Comparison of ENCODE assay signal across 26 mouse cellular contexts in genomic region chr5:65150376-65150955, GRCm38 (mm10). TPM values are rescaled to one million over a fixed set of nuclear protein-coding genes. Genes with fewer than 3 reads are reported as not detected.
DNase-seq lines count a peak whose midpoint lies in the region; ATAC-seq and TF ChIP-seq lines count a peak whose summit lies in the region.
"Had no signal": no experiment of that assay in that cellular context is flagged by ENCODE, and none has a peak within 500 bp of the region (broad histone marks: within the 10 kb centered on the region; RNA-seq: fewer than 3 reads in every experiment).

No protein-coding gene starts in this region.

- H3K79me2 ChIP-seq in liver, adult 2 months (ENCODE audit: control insufficient read depth, insufficient read depth, low read length): no peaks in the 10 kb centered on the region

- H3K36me3 ChIP-seq in kidney, adult 2 months (ENCODE audit: control insufficient read depth, insufficient read depth, low read length): no peaks in the 10 kb centered on the region; the same call in 1 of the 2 replicates
- peaks cover 9% of the 10 kb centered on the region; the same call in 1 of the 2 replicates for H3K36me3 ChIP-seq in liver, adult 2 months (ENCODE audit: control insufficient read depth, insufficient read depth, low read length)
- peaks cover 18% of the 10 kb centered on the region for H3K36me3 ChIP-seq in lung, embryonic 16.5 days (ENCODE audit: control insufficient read depth, insufficient read depth, low read length)

- 53% methylated on average over 8 of the region's 8 CpGs for WGBS in kidney, adult 2 months
- WGBS in liver, adult 2 months: 29% methylated on average over 8 of the region's 8 CpGs
- 57% methylated on average over 8 of the region's 8 CpGs for WGBS in lung, embryonic 16.5 days
- 70% methylated on average over 8 of the region's 8 CpGs for WGBS in lung, adult 2 months

- H3K27ac ChIP-seq in kidney, adult 2 months (ENCODE audit: insufficient read depth, low read depth, low read length): peak overlapping the region; percentile 93
- H3K27ac ChIP-seq in liver, adult 2 months (replicated peaks; ENCODE audit: insufficient read depth, low read depth, low read length): peak overlapping the region; percentile 81
- no peak overlapping the region for H3K27ac ChIP-seq in lung, embryonic 16.5 days (ENCODE audit: low read length)
- H3K27ac ChIP-seq: embryonic facial prominence, embryonic 12.5 days; embryonic facial prominence, embryonic 15.5 days; gastrocnemius, adult 2 months; hindbrain, embryonic 12.5 days had no signal

- DNase-seq in kidney, adult 2 months: peak; percentile 71
- DNase-seq in kidney, postnatal 25 days: no peak
- peak; percentile 90 for DNase-seq in liver, adult 2 months (ENCODE audit: extremely low read depth, low read depth, low spot score)
- DNase-seq in liver: no peak
- DNase-seq in lung, adult 2 months: no peak
- DNase-seq: adrenal gland, adult 2 months; adrenal gland, postnatal 14 days; cerebellum, adult 11 months; cerebellum, adult 2 months; cerebellum, adult 9-11 months; cerebellum, postnatal 25 days; forebrain, postnatal 0 days; gastrocnemius, adult 2 months; gastrocnemius, postnatal 14 days; heart, adult 11 months had no signal

- ATAC-seq in lung, embryonic 16.5 days (ENCODE audit: low read depth): peak; percentile 85
- ATAC-seq: CD4-positive, CD25-positive, alpha-beta regulatory T cell, adult 4 months; forebrain, embryonic 14.5 days; forebrain, postnatal 0 days had no signal

- H3K4me1 ChIP-seq in kidney, adult 2 months (ENCODE audit: control insufficient read depth, insufficient read depth, low read length): peaks cover 16% of the 10 kb centered on the region
- peaks cover 19% of the 10 kb centered on the region for H3K4me1 ChIP-seq in liver, adult 2 months (ENCODE audit: control insufficient read depth, insufficient read depth, low read length)
- H3K4me1 ChIP-seq in lung, embryonic 16.5 days (replicated peaks; ENCODE audit: control insufficient read depth, insufficient read depth, low read length): no peaks in the 10 kb centered on the region; the same call in 1 of the 2 replicates
- H3K4me1 ChIP-seq in lung, adult 2 months (ENCODE audit: control insufficient read depth, insufficient read depth, low read length): peaks cover 8% of the 10 kb centered on the region
- H3K4me1 ChIP-seq: embryonic facial prominence, embryonic 12.5 days; embryonic facial prominence, embryonic 15.5 days; hindbrain, embryonic 12.5 days had no signal

- H3K4me3 ChIP-seq in kidney, adult 2 months (ENCODE audit: insufficient read depth, low read depth, low read length): no peak overlapping the region
- no peak overlapping the region for H3K4me3 ChIP-seq in liver, adult 2 months (ENCODE audit: insufficient read depth, low read depth, low read length)
- no peak overlapping the region for H3K4me3 ChIP-seq in lung, embryonic 16.5 days (ENCODE audit: low read length)
- no peak overlapping the region for H3K4me3 ChIP-seq in lung, adult 2 months (replicated peaks; ENCODE audit: extremely low read depth, low read depth, low read length)
- H3K4me3 ChIP-seq: embryonic facial prominence, embryonic 12.5 days; embryonic facial prominence, embryonic 15.5 days; gastrocnemius, adult 2 months; hindbrain, embryonic 12.5 days had no signal

- no peaks in the 10 kb centered on the region for H3K27me3 ChIP-seq in kidney, adult 2 months (replicated peaks; ENCODE audit: control insufficient read depth, insufficient read depth, low read length)
- H3K27me3 ChIP-seq in liver, adult 2 months (ENCODE audit: control insufficient read depth, insufficient read depth, low read length): no peaks in the 10 kb centered on the region
- no peaks in the 10 kb centered on the region for H3K27me3 ChIP-seq in lung, embryonic 16.5 days (ENCODE audit: control insufficient read depth, insufficient read depth, low read depth, low read length)
- H3K27me3 ChIP-seq: embryonic facial prominence, embryonic 12.5 days; embryonic facial prominence, embryonic 15.5 days; hindbrain, embryonic 12.5 days had no signal

- no peak overlapping the region for H3K4me2 ChIP-seq in lung, embryonic 16.5 days (ENCODE audit: low read depth, low read length)
- H3K4me2 ChIP-seq: embryonic facial prominence, embryonic 12.5 days; embryonic facial prominence, embryonic 15.5 days; heart, embryonic 11.5 days; hindbrain, embryonic 12.5 days had no signal

- no peak overlapping the region for H3K9ac ChIP-seq in liver, adult 2 months (ENCODE audit: low read depth, low read length)
- no peak overlapping the region for H3K9ac ChIP-seq in lung, embryonic 16.5 days (ENCODE audit: low read length)
- H3K9ac ChIP-seq: embryonic facial prominence, embryonic 12.5 days; embryonic facial prominence, embryonic 15.5 days; forebrain, postnatal 0 days; hindbrain, embryonic 12.5 days had no signal

- TF ChIP-seq POLR2A in kidney, adult 2 months (IDR thresholded peaks at IDR 0.05; ENCODE audit: low read depth, low read length): no peak
- no peak for TF ChIP-seq POLR2A in liver, adult 2 months (IDR thresholded peaks at IDR 0.05; ENCODE audit: extremely low read depth, insufficient read depth, low read length)
- no peak for TF ChIP-seq POLR2A in lung, adult 2 months (IDR thresholded peaks at IDR 0.05; ENCODE audit: borderline replicate concordance, extremely low read depth, low read depth, low read length)

- TF ChIP-seq CTCF in kidney, adult 2 months (conservative IDR thresholded peaks at IDR 0.05; ENCODE audit: insufficient read depth, insufficient read length, low read depth, low read length): no peak
- TF ChIP-seq CTCF in liver, adult 2 months (IDR thresholded peaks at IDR 0.05; ENCODE audit: low read depth, low read length): no peak
- TF ChIP-seq CTCF in lung, adult 2 months (IDR thresholded peaks at IDR 0.05; ENCODE audit: insufficient read depth, low read length): no peak

- no peaks in the 10 kb centered on the region for H3K9me3 ChIP-seq in lung, embryonic 16.5 days (ENCODE audit: control insufficient read depth, low read length)
- H3K9me3 ChIP-seq: embryonic facial prominence, embryonic 12.5 days; embryonic facial prominence, embryonic 15.5 days; hindbrain, embryonic 12.5 days had no signal

RNA-seq across cellular contexts. Expression of gene Klhl5, which starts 43.1 kb away (rescaled TPM):
- polyA plus RNA-seq in kidney, adult 2 months (2012; rRNA removed): 24.8 and 25.2 TPM in 2 replicates
- 18.5 and 23.8 TPM in 2 replicates for total RNA-seq in liver, adult 2 months (2014; rRNA removed)
- polyA plus RNA-seq in liver, adult 2 months (2012; rRNA removed): 13.8 and 15.3 TPM in 2 replicates
- 19.7 and 24.9 TPM in 2 replicates for polyA plus RNA-seq in lung, embryonic 16.5 days (2015; fragmentation: Nextera tagmentation; extraction: Ambion mirVana)
- 103 and 122 TPM in 2 replicates for polyA plus RNA-seq in lung, adult 2 months (2012; rRNA removed)

RNA-seq across cellular contexts. Expression of gene Wdr19, which starts 49.0 kb away (rescaled TPM):
- 5.7 and 6.4 TPM in 2 replicates for polyA plus RNA-seq in kidney, adult 2 months (2012; rRNA removed)
- 2.1 and 2.8 TPM in 2 replicates for total RNA-seq in liver, adult 2 months (2014; rRNA removed)
- polyA plus RNA-seq in liver, adult 2 months (2012; rRNA removed): 0.57 and 1.0 TPM in 2 replicates
- 10.8 and 11.3 TPM in 2 replicates for polyA plus RNA-seq in lung, embryonic 16.5 days (2015; fragmentation: Nextera tagmentation; extraction: Ambion mirVana)
- polyA plus RNA-seq in lung, adult 2 months (2012; rRNA removed): 5.0 and 6.4 TPM in 2 replicates

RNA-seq across cellular contexts. Expression of gene Tmem156, which starts 58.5 kb away (rescaled TPM):
- 0.11 and 0.19 TPM in 2 replicates for polyA plus RNA-seq in kidney, adult 2 months (2012; rRNA removed)
- total RNA-seq in liver, adult 2 months (2014; rRNA removed): 0.40 and 0.65 TPM in 2 replicates
- not detected in 2 replicates for polyA plus RNA-seq in liver, adult 2 months (2012; rRNA removed)
- polyA plus RNA-seq in lung, embryonic 16.5 days (2015; fragmentation: Nextera tagmentation; extraction: Ambion mirVana): 0.55 and 0.77 TPM in 2 replicates
- polyA plus RNA-seq in lung, adult 2 months (2012; rRNA removed): 0.49 and 1.5 TPM in 2 replicates
- total RNA-seq: gastrocnemius, adult 2 months; gastrocnemius, postnatal 14 days; heart, postnatal 25 days had no signal
- polyA plus RNA-seq: adrenal gland, adult 2 months; C2C12; embryonic facial prominence, embryonic 12.5 days; forebrain, embryonic 11.5 days; heart, embryonic 11.5 days; heart, embryonic 14.5 days; hindbrain, embryonic 12.5 days had no signal

Comparison
In these comparisons a context has a peak if more than half of its experiments do, and no peak if none do; other contexts are left out.
1. DNase-seq: peak in kidney, adult 2 months (single experiment) and liver, adult 2 months (single experiment); none in kidney, postnatal 25 days (0 of 2), liver (single experiment) and lung, adult 2 months (single experiment).